Mouse (Mus musculus): ENCODE measurements at regions not wholly inside any gene's neighbourhood (a gene's known extent, or its start where the extent isn't known, plus 50 kb on each side); places are given as distances from the start of the nearest gene placed in this dataset.

DNA sequence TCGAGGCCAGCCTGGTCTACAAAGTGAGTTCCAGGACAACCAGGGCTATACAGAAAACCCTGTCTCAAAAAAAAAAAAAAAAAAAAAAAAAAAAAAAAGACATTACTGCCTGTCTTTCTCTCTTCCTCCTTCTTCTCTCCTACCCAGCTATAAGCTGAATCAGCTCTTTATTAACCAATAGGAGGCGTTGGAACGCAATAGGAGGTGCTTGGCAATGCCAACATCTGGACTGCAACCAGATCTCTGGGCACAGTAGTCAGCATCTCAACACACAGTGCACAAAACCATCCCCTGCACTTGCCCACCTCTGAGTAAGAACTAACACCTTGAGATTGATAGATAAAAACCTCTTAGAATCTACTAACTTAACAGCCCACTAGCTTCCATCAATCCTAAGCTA is 118.8 kb upstream of the Rapgef5 start:
- Histone ChIP-seq H3K27me3 (ENCODE audit: control insufficient read depth, insufficient read depth, low read length) (no peaks in the 10 kb centered on the region), H3K9ac (ENCODE audit: low read depth, low read length) (no peak overlapping the region), H3K4me3 (ENCODE audit: insufficient read depth, low read depth, low read length) (no peak overlapping the region), H3K4me1 (ENCODE audit: control insufficient read depth, insufficient read depth, low read length) (no peaks in the 10 kb centered on the region), H3K36me3 (ENCODE audit: control insufficient read depth, insufficient read depth, low read length) (no peaks in the 10 kb centered on the region), H3K79me2 (ENCODE audit: control insufficient read depth, insufficient read depth, low read length) (no peaks in the 10 kb centered on the region), H3K27ac (replicated peaks; ENCODE audit: insufficient read depth, low read depth, low read length) (no peak overlapping the region)
- no peak for TF ChIP-seq CTCF (IDR thresholded peaks at IDR 0.05; ENCODE audit: low read depth, low read length)
- no peak for TF ChIP-seq POLR2A (IDR thresholded peaks at IDR 0.05; ENCODE audit: extremely low read depth, insufficient read depth, low read length)
- no peak for DNase-seq (ENCODE audit: extremely low read depth, low read depth, low spot score)
- 90% methylated on average over 3 of the region's 3 CpGs for WGBS

- no peaks in the 10 kb centered on the region for H3K79me2 ChIP-seq (ENCODE audit: control insufficient read depth, insufficient read depth, low read length)
- 20% methylated on average over 7 of the region's 7 CpGs for WGBS
- no peak overlapping the region for H3K9ac ChIP-seq (ENCODE audit: low read depth, low read length)
- H3K36me3 ChIP-seq (ENCODE audit: control insufficient read depth, insufficient read depth, low read length), result no peaks in the 10 kb centered on the region
- no peak overlapping the region for H3K27ac ChIP-seq (replicated peaks; ENCODE audit: insufficient read depth, low read depth, low read length)
- peak; percentile 51 for DNase-seq (ENCODE audit: extremely low read depth, low read depth, low spot score)
- TF ChIP-seq CTCF (IDR thresholded peaks at IDR 0.05; ENCODE audit: low read depth, low read length) (peak; percentile 71), POLR2A (IDR thresholded peaks at IDR 0.05; ENCODE audit: extremely low read depth, insufficient read depth, low read length) (no peak)
- no peaks in the 10 kb centered on the region for H3K27me3 ChIP-seq (ENCODE audit: control insufficient read depth, insufficient read depth, low read length)
- H3K4me3 ChIP-seq (ENCODE audit: insufficient read depth, low read depth, low read length), result no peak overlapping the region
- H3K4me1 ChIP-seq (ENCODE audit: control insufficient read depth, insufficient read depth, low read length), result no peaks in the 10 kb centered on the region
These were observed 112.6 kb upstream of the Rapgef5 start for GRCm38 (mm10) chr12:117403513-117404156.

- no peak for TF ChIP-seq POLR2A (IDR thresholded peaks at IDR 0.05; ENCODE audit: extremely low read depth, insufficient read depth, low read length)
- no peak for TF ChIP-seq CTCF (IDR thresholded peaks at IDR 0.05; ENCODE audit: low read depth, low read length)
- no peak overlapping the region for H3K9ac ChIP-seq (ENCODE audit: low read depth, low read length)
- H3K4me3 ChIP-seq (ENCODE audit: insufficient read depth, low read depth, low read length), result no peak overlapping the region
- no peaks in the 10 kb centered on the region for H3K79me2 ChIP-seq (ENCODE audit: control insufficient read depth, insufficient read depth, low read length)
- no peak for DNase-seq (ENCODE audit: extremely low read depth, low read depth, low spot score)
- no peaks in the 10 kb centered on the region for H3K36me3 ChIP-seq (ENCODE audit: control insufficient read depth, insufficient read depth, low read length)
- 35% methylated on average over 5 of the region's 5 CpGs for WGBS
- no peak overlapping the region for H3K27ac ChIP-seq (replicated peaks; ENCODE audit: insufficient read depth, low read depth, low read length)
- H3K27me3 ChIP-seq (ENCODE audit: control insufficient read depth, insufficient read depth, low read length), result no peaks in the 10 kb centered on the region
- H3K4me1 ChIP-seq (ENCODE audit: control insufficient read depth, insufficient read depth, low read length), result no peaks in the 10 kb centered on the region
These were observed 112.0 kb upstream of the Rapgef5 start for GRCm38 (mm10) chr12:117404157-117404752.

DNA sequence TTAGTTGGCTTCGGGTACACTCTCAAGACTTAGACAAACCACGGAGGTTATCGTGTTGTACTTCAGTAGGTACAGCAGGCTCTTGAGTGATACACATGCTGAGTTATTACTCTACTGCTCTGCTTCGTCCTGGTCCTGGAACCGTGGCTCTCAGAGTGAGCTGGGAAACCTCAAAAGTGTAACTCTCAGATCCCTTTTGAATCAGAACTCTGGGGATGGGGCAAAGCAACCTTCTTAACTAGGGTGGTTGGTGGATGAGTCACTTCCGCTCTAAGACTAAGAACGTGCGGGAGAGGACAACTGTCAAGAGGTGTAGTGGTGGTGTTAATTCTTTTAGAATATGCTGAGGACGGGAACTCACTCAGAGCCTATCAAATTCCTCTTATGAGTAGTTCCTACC is 109.4 kb upstream of the Rapgef5 start:
- Histone ChIP-seq H3K27me3 (ENCODE audit: control insufficient read depth, insufficient read depth, low read length) (no peaks in the 10 kb centered on the region), H3K9ac (ENCODE audit: low read depth, low read length) (no peak overlapping the region), H3K36me3 (ENCODE audit: control insufficient read depth, insufficient read depth, low read length) (no peaks in the 10 kb centered on the region), H3K4me1 (ENCODE audit: control insufficient read depth, insufficient read depth, low read length) (no peaks in the 10 kb centered on the region), H3K79me2 (ENCODE audit: control insufficient read depth, insufficient read depth, low read length) (no peaks in the 10 kb centered on the region), H3K27ac (replicated peaks; ENCODE audit: insufficient read depth, low read depth, low read length) (no peak overlapping the region), H3K4me3 (ENCODE audit: insufficient read depth, low read depth, low read length) (no peak overlapping the region)
- WGBS, result 85% methylated on average over 9 of the region's 9 CpGs
- DNase-seq (ENCODE audit: extremely low read depth, low read depth, low spot score), result no peak
- no peak for TF ChIP-seq CTCF (IDR thresholded peaks at IDR 0.05; ENCODE audit: low read depth, low read length)
- TF ChIP-seq POLR2A (IDR thresholded peaks at IDR 0.05; ENCODE audit: extremely low read depth, insufficient read depth, low read length), result no peak

GRCm38 (mm10) chr12:117410604-117411003 is 105.7 kb upstream of the Rapgef5 start:
- no peak for DNase-seq (ENCODE audit: extremely low read depth, low read depth, low spot score)
- Histone ChIP-seq H3K36me3 (ENCODE audit: control insufficient read depth, insufficient read depth, low read length) (no peaks in the 10 kb centered on the region), H3K27me3 (ENCODE audit: control insufficient read depth, insufficient read depth, low read length) (no peaks in the 10 kb centered on the region), H3K79me2 (ENCODE audit: control insufficient read depth, insufficient read depth, low read length) (no peaks in the 10 kb centered on the region), H3K9ac (ENCODE audit: low read depth, low read length) (no peak overlapping the region), H3K4me3 (ENCODE audit: insufficient read depth, low read depth, low read length) (no peak overlapping the region), H3K4me1 (ENCODE audit: control insufficient read depth, insufficient read depth, low read length) (no peaks in the 10 kb centered on the region), H3K27ac (replicated peaks; ENCODE audit: insufficient read depth, low read depth, low read length) (no peak overlapping the region)
- WGBS, result 58% methylated on average over 1 of the region's 1 CpGs
- TF ChIP-seq CTCF (IDR thresholded peaks at IDR 0.05; ENCODE audit: low read depth, low read length) (no peak), POLR2A (IDR thresholded peaks at IDR 0.05; ENCODE audit: extremely low read depth, insufficient read depth, low read length) (no peak)

DNA sequence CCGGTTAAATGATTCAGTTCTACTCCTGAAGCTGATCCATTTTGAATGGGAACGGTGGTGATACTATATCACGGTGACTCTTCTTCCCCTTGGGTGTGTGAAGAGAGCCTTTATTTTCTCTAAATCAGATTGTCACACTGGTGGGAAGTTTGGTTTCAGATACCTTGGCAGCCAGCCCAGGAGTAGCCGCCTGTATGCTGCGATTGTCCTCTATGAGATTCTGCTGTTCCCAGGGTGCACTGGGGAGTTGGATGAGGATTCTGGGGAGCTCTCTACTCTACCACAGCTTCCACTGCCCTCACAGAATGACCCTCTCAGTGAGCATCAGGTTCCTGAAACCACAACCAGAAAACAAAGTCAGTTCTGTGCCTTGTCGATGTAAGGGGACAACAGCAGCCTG is 104.0 kb upstream of the Rapgef5 start:
- 64% methylated on average over 6 of the region's 6 CpGs for WGBS
- Histone ChIP-seq H3K36me3 (ENCODE audit: control insufficient read depth, insufficient read depth, low read length) (no peaks in the 10 kb centered on the region), H3K4me3 (ENCODE audit: insufficient read depth, low read depth, low read length) (no peak overlapping the region), H3K27ac (replicated peaks; ENCODE audit: insufficient read depth, low read depth, low read length) (no peak overlapping the region), H3K27me3 (ENCODE audit: control insufficient read depth, insufficient read depth, low read length) (no peaks in the 10 kb centered on the region), H3K79me2 (ENCODE audit: control insufficient read depth, insufficient read depth, low read length) (no peaks in the 10 kb centered on the region), H3K9ac (ENCODE audit: low read depth, low read length) (no peak overlapping the region), H3K4me1 (ENCODE audit: control insufficient read depth, insufficient read depth, low read length) (no peaks in the 10 kb centered on the region)
- no peak for TF ChIP-seq POLR2A (IDR thresholded peaks at IDR 0.05; ENCODE audit: extremely low read depth, insufficient read depth, low read length)
- TF ChIP-seq CTCF (IDR thresholded peaks at IDR 0.05; ENCODE audit: low read depth, low read length), result no peak
- no peak for DNase-seq (ENCODE audit: extremely low read depth, low read depth, low spot score)
